Mouse (Mus musculus) embryonic facial prominence, embryonic 11.5 days (tissue): ENCODE measurements around the gene Cmah. TPM values are rescaled to one million over a fixed set of nuclear protein-coding genes. Genes with fewer than 3 reads are reported as not detected.
"Not testable (repeated sequence)": the region's sequence is repeated elsewhere in the genome, so short reads cannot be mapped to it uniquely, and the experiment has no call there.

ENCODE experiments used
- ATAC-seq: fragments of 200-750 bp; cut with Nextera tagmentation; replicated peaks from 2 replicates; pipeline ENCODE4 v1.8.0; 2017; ENCODE audit warnings: low read depth; ENCODE audit not compliant: insufficient number of reproducible peaks, low FRiP score, low TSS enrichment
- DNase-seq: peaks from one replicate; pipeline ENCODE4 v3.0.0-alpha.2; 2015; ENCODE audit warnings: low spot score
- H3K27ac ChIP-seq: fragments of 300-500 bp; sonication (generic); replicated peaks from 2 replicates; pipeline ENCODE4 v1.5.1; 2014; ENCODE audit warnings: mild to moderate bottlenecking, low read depth, low read length, control low read depth
- H3K27me3 ChIP-seq: fragments of 300-500 bp; sonication (generic); 2 replicates; pipeline ENCODE4 v1.6.1; 2014; ENCODE audit warnings: mild to moderate bottlenecking, low read length, moderate library complexity, mixed read lengths; ENCODE audit not compliant: control insufficient read depth, insufficient read depth
- H3K36me3 ChIP-seq: fragments of 300-500 bp; sonication (generic); replicated peaks from 2 replicates; pipeline ENCODE4 v1.6.1; 2014; ENCODE audit warnings: low read depth, mild to moderate bottlenecking, low read length, moderate library complexity, mixed read lengths; ENCODE audit not compliant: control insufficient read depth, insufficient read depth
- H3K4me1 ChIP-seq: fragments of 300-500 bp; sonication (generic); 2 replicates; pipeline ENCODE4 v1.6.1; 2014; ENCODE audit warnings: low read length, mixed read lengths; ENCODE audit not compliant: control insufficient read depth, insufficient read depth
- H3K4me2 ChIP-seq: fragments of 300-500 bp; sonication (generic); 2 replicates; pipeline ENCODE4 v1.6.1; 2014; ENCODE audit warnings: low read depth, mild to moderate bottlenecking, control low read depth, low read length, moderate library complexity
- H3K4me3 ChIP-seq: fragments of 300-500 bp; sonication (generic); 2 replicates; pipeline ENCODE4 v1.5.1; 2014; ENCODE audit warnings: low read depth, low read length, control low read depth
- H3K9ac ChIP-seq: fragments of 300-500 bp; sonication (generic); replicated peaks from 2 replicates; pipeline ENCODE4 v1.6.1; 2014; ENCODE audit warnings: mild to moderate bottlenecking, control low read depth, low read length
- H3K9me3 ChIP-seq: fragments of 300-500 bp; sonication (generic); replicated peaks from 2 replicates; pipeline ENCODE4 v1.6.1; 2016; ENCODE audit warnings: mild to moderate bottlenecking, low read length, inconsistent platforms, mixed read lengths; ENCODE audit not compliant: control insufficient read depth
- WGBS: fragments of 180-500 bp; shearing (Covaris S2); extraction: QIAGEN DNeasy Blood & Tissue Kit; methylation state at CpG from one replicate; pipeline ENCODE4 v1.1.7; 2014; 5-methylcytosine and 5-hydroxymethylcytosine counted together
- polyA plus RNA-seq: library from polyadenylated mRNA; unstranded; fragments of >200 nt; fragmentation: Nextera tagmentation; extraction: Ambion mirVana; gene quantifications from 2 replicates; pipeline ENCODE4 v1.2.1, GENCODE M21; 2014

Gene Cmah
- polyA plus RNA-seq, 1 experiment from 2014 or later: 0.45 TPM

- 89% methylated on average over 5 of the region's 5 CpGs for WGBS
- Histone ChIP-seq H3K9ac (no peak overlapping the region), H3K4me1 (no peaks in the 10 kb centered on the region), H3K27ac (no peak overlapping the region), H3K27me3 (no peaks in the 10 kb centered on the region), H3K4me2 (no peak overlapping the region), H3K36me3 (no peaks in the 10 kb centered on the region), H3K4me3 (no peak overlapping the region), H3K9me3 (no peaks in the 10 kb centered on the region)
- no peak for DNase-seq
- no peak for ATAC-seq
Measured at GRCm38 (mm10) chr13:24353004-24353403, 25.8 kb downstream of the Cmah start.

GRCm38 (mm10) chr13:24354751-24355150 is 27.5 kb downstream of the Cmah start:
- no peak for ATAC-seq
- Histone ChIP-seq H3K27me3 (no peaks in the 10 kb centered on the region), H3K9ac (no peak overlapping the region), H3K27ac (no peak overlapping the region), H3K9me3 (no peaks in the 10 kb centered on the region), H3K4me1 (no peaks in the 10 kb centered on the region), H3K4me2 (no peak overlapping the region), H3K36me3 (no peaks in the 10 kb centered on the region), H3K4me3 (no peak overlapping the region)
- DNase-seq: no peak
- 84% methylated on average over 5 of the region's 5 CpGs for whole genome bisulfite sequencing

- DNase-seq: no peak
- WGBS: 80% methylated on average over 1 of the region's 1 CpGs
- Histone ChIP-seq H3K27me3 (no peaks in the 10 kb centered on the region), H3K4me3 (no peak overlapping the region), H3K4me1 (no peaks in the 10 kb centered on the region), H3K9me3 (no peaks in the 10 kb centered on the region), H3K9ac (no peak overlapping the region), H3K4me2 (no peak overlapping the region), H3K27ac (no peak overlapping the region), H3K36me3 (no peaks in the 10 kb centered on the region)
- no peak for ATAC-seq
Measured at GRCm38 (mm10) chr13:24359181-24359580, 32.0 kb downstream of the Cmah start.

- Histone ChIP-seq H3K36me3 (no peaks in the 10 kb centered on the region), H3K9ac (no peak overlapping the region), H3K4me3 (no peak overlapping the region), H3K27ac (no peak overlapping the region), H3K27me3 (no peaks in the 10 kb centered on the region), H3K4me2 (no peak overlapping the region), H3K9me3 (no peaks in the 10 kb centered on the region), H3K4me1 (no peaks in the 10 kb centered on the region)
- ATAC-seq (no peak), DNase-seq (no peak)
- 88% methylated on average over 6 of the region's 6 CpGs for WGBS
Measured at GRCm38 (mm10) chr13:24365191-24365590, 38.0 kb downstream of the Cmah start.

GRCm38 (mm10) chr13:24372893-24373599 is 45.8 kb downstream of the Cmah start:
- no peak for ATAC-seq
- H3K4me2 ChIP-seq: no peak overlapping the region
- WGBS: 88% methylated on average over 7 of the region's 7 CpGs

GRCm38 (mm10) chr13:24374606-24375005 is 47.4 kb downstream of the Cmah start:
- not testable (repeated sequence) for H3K36me3 ChIP-seq, H3K27ac ChIP-seq, DNase-seq, H3K27me3 ChIP-seq, H3K4me2 ChIP-seq, H3K4me1 ChIP-seq, H3K9me3 ChIP-seq, H3K9ac ChIP-seq, H3K4me3 ChIP-seq, ATAC-seq
- 88% methylated on average over 6 of the region's 6 CpGs for WGBS

More at GRCm38 (mm10) chr13:24372893-24373599, 45.8 kb downstream of the Cmah start:
- Histone ChIP-seq H3K4me3 (no peak overlapping the region), H3K36me3 (no peaks in the 10 kb centered on the region), H3K9ac (no peak overlapping the region), H3K27me3 (no peaks in the 10 kb centered on the region), H3K4me1 (no peaks in the 10 kb centered on the region), H3K27ac (no peak overlapping the region), H3K9me3 (no peaks in the 10 kb centered on the region)
- DNase-seq: no peak

GRCm38 (mm10) chr13:24375320-24376203 is 48.4 kb downstream of the Cmah start:
- DNase-seq (no peak), ATAC-seq (no peak)
- H3K4me3 ChIP-seq: no peak overlapping the region
- H3K27me3 ChIP-seq: no peaks in the 10 kb centered on the region
- no peak overlapping the region for H3K27ac ChIP-seq
- no peaks in the 10 kb centered on the region for H3K4me1 ChIP-seq
- H3K9me3 ChIP-seq: no peaks in the 10 kb centered on the region
- no peak overlapping the region for H3K4me2 ChIP-seq
- H3K36me3 ChIP-seq: no peaks in the 10 kb centered on the region
- H3K9ac ChIP-seq: no peak overlapping the region
- 71% methylated on average over 7 of the region's 7 CpGs for WGBS

- Histone ChIP-seq H3K9me3 (no peaks in the 10 kb centered on the region), H3K27me3 (no peaks in the 10 kb centered on the region), H3K4me3 (no peak overlapping the region), H3K4me1 (no peaks in the 10 kb centered on the region), H3K36me3 (no peaks in the 10 kb centered on the region), H3K27ac (no peak overlapping the region), H3K4me2 (no peak overlapping the region), H3K9ac (no peak overlapping the region)
- WGBS: 86% methylated on average over 6 of the region's 6 CpGs
- DNase-seq (no peak), ATAC-seq (no peak)
Measured at GRCm38 (mm10) chr13:24380713-24381112, 53.5 kb downstream of the Cmah start.
